Mouse (Mus musculus) lung, postnatal 0 days (tissue): ENCODE data around the gene Stx7. TPM values are rescaled to one million over a fixed set of nuclear protein-coding genes. Genes with fewer than 3 reads are reported as not detected.

ENCODE experiments used
- ATAC-seq: fragments of 200-750 bp; cut with Nextera tagmentation; 2 replicates; pipeline ENCODE4 v1.8.0; 2017; ENCODE audit warnings: moderate library complexity
- DNase-seq: peaks from one replicate; pipeline ENCODE4 v3.0.0-alpha.2; 2016; ENCODE audit warnings: low spot score
- H3K27ac ChIP-seq: fragments of 300-500 bp; sonication (generic); 2 replicates; pipeline ENCODE4 v1.5.1; 2014; ENCODE audit warnings: antibody characterized with exemption, mild to moderate bottlenecking, low read length, mixed read lengths
- H3K27me3 ChIP-seq: fragments of 300-500 bp; sonication (generic); replicated peaks from 2 replicates; pipeline ENCODE4 v1.6.1; 2014; ENCODE audit warnings: low read length, mixed read lengths; ENCODE audit not compliant: insufficient read depth
- H3K36me3 ChIP-seq: fragments of 300-500 bp; sonication (generic); 2 replicates; pipeline ENCODE4 v1.6.1; 2014; ENCODE audit warnings: low read length, mixed read lengths; ENCODE audit not compliant: insufficient read depth
- H3K4me1 ChIP-seq: fragments of 300-500 bp; sonication (generic); 2 replicates; pipeline ENCODE4 v1.6.1; 2014; ENCODE audit warnings: antibody characterized with exemption, low read depth, low read length, mixed read lengths; ENCODE audit not compliant: insufficient read depth
- H3K4me2 ChIP-seq: fragments of 300-500 bp; sonication (generic); replicated peaks from 2 replicates; pipeline ENCODE4 v1.6.1; 2014; ENCODE audit warnings: low read depth, mild to moderate bottlenecking, low read length, moderate library complexity, mixed read lengths
- H3K4me3 ChIP-seq: fragments of 300-500 bp; sonication (generic); 2 replicates; pipeline ENCODE4 v1.5.1; 2014; ENCODE audit warnings: low read depth, low read length
- H3K9ac ChIP-seq: fragments of 300-500 bp; sonication (generic); replicated peaks from 2 replicates; pipeline ENCODE4 v1.6.1; 2014; ENCODE audit warnings: low read depth, mild to moderate bottlenecking
- H3K9me3 ChIP-seq: fragments of 300-500 bp; sonication (generic); 2 replicates; pipeline ENCODE4 v1.6.1; 2016; ENCODE audit warnings: low read length, mixed read lengths
- CTCF ChIP-seq: IDR thresholded peaks from 2 replicates; pipeline ENCODE4 v1.5.1; 2016; ENCODE audit warnings: antibody characterized with exemption, mild to moderate bottlenecking
- EP300 ChIP-seq: IDR thresholded peaks from 2 replicates; pipeline ENCODE4 v1.6.1; 2016; ENCODE audit warnings: antibody characterized with exemption, mild to moderate bottlenecking, control low read depth
- WGBS: fragments of 180-500 bp; shearing (Covaris S2); extraction: QIAGEN DNeasy Blood & Tissue Kit; methylation state at CpG from one replicate; pipeline ENCODE4 v1.1.7; 2014; 5-methylcytosine and 5-hydroxymethylcytosine counted together
- polyA plus RNA-seq: library from polyadenylated mRNA; unstranded; fragments of >200 nt; fragmentation: Nextera tagmentation; extraction: Ambion mirVana; gene quantifications from 2 replicates; pipeline ENCODE4 v1.2.1, GENCODE M21; 2015

Stx7 gene
- polyA plus RNA-seq, 1 experiment from 2014 or later: 128 TPM

DNA sequence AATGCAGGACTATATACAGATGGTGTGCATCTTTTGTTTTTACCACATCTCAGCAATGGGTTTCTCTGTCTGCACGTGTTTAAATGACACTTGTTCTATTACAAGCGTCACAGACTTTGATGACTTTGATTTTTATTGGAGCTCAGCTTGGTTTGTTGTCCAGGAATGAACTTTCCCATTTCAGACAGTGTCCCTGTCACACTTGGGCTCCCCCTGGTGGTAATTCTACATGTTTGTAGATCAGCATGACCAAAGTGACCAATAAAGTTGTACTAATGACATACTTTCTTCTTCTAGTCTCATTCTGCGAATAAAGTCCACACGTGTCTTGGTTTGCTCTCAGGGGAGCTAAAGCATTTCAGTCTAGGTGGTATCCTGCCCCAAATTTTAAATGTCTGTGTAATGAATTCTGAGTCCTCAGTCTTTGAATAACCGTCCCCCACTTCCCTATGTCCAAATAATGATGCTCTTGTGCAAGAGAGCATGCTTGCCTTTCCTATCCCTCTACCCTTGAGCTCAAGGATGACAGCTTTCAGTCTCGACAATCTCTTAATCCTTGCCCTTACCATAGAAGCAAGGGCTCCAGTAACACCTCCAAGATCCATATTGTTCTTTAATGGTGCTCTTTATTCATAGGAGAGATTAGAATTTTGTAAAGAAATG is 37.9 kb upstream of the Stx7 start:
- H3K27me3 ChIP-seq: no peaks in the 10 kb centered on the region
- no peak overlapping the region for H3K4me3 ChIP-seq
- H3K4me1 ChIP-seq: no peaks in the 10 kb centered on the region
- TF ChIP-seq EP300 (no peak), CTCF (peak; percentile 84)
- H3K9ac ChIP-seq: no peak overlapping the region
- peak; percentile 80 for DNase-seq
- 42% methylated on average over 6 of the region's 6 CpGs for WGBS
- H3K27ac ChIP-seq: no peak overlapping the region
- no peaks in the 10 kb centered on the region for H3K9me3 ChIP-seq
- H3K36me3 ChIP-seq: no peaks in the 10 kb centered on the region
- no peak for ATAC-seq
- no peak overlapping the region for H3K4me2 ChIP-seq

DNA sequence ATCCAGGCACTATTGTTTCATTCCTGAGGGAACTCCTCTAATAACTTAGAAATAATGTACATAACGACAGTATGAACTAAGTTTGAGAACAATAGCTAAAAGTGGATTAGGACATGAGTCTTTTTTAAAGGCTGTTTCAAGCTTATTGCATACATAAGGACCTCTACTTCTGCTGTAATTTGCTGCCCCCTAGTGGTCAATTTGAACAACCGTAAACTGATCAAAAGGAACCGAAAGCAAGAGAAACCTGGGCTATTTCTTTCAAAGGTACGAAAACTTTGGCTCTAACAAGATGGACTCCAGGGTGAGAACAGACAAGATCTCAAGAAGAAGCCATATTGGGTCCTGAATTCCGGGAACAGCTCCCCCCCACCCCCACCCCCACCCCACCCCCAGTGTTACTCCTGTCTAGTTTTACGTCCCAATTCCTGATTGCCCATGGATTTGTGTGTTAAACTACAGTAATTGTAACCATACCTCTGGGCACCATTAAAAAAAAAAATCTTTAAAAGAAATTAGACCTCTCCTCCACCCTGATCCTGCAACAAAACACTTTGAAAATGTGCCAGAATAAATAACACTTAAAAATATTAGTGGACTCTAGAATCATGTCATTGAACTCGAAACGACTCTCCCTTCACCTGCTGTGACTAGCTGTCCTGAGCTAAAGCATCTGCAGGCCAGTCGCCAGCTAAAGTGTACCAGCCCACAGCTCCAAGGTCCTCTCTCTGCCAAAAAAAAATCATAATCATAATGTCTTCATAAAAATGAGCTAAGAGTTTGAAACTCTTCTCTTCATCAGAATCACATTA is 17.4 kb upstream of the Stx7 start:
- peak; percentile 72 for ATAC-seq
- DNase-seq: peak; percentile 96
- Histone ChIP-seq H3K4me1 (no peaks in the 10 kb centered on the region; the same call in 1 of the 2 replicates), H3K27ac (peak overlapping the region; percentile 58), H3K36me3 (no peaks in the 10 kb centered on the region), H3K4me3 (peak overlapping the region; percentile 31), H3K9me3 (no peaks in the 10 kb centered on the region), H3K9ac (no peak overlapping the region; the same call in 1 of the 2 replicates), H3K4me2 (peak overlapping the region; percentile 47), H3K27me3 (no peaks in the 10 kb centered on the region)
- WGBS: 16% methylated on average over 9 of the region's 9 CpGs
- TF ChIP-seq CTCF (peak; percentile 84), EP300 (no peak)

DNA sequence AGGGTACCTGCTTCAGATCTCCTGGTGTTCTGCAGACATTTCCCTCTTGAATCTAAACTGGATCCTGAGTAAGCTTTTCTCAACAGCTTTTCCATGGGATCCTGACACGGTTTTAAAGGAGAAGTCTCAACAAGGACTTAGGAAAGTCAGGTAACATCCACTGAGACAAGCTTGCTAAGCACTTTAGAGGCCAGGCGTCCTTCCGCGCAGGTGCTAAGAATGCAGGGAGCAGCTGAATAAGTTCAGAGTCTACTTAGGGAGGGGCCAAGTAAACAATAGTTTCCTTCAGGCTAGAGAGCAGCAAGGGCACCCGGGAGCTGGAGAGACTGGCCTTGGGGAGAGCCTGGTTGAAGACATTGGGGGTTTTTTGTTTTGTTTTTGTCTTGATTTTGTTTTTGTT is 16.8 kb upstream of the Stx7 start:
- DNase-seq: peak; percentile 90
- H3K9me3 ChIP-seq: no peaks in the 10 kb centered on the region
- WGBS: 14% methylated on average over 5 of the region's 5 CpGs
- no peaks in the 10 kb centered on the region for H3K36me3 ChIP-seq
- no peaks in the 10 kb centered on the region; the same call in 1 of the 2 replicates for H3K4me1 ChIP-seq
- no peaks in the 10 kb centered on the region for H3K27me3 ChIP-seq
- ATAC-seq: peak; percentile 89
- TF ChIP-seq EP300: peak; percentile 13; the same call in 1 of the 2 replicates
- no peak for TF ChIP-seq CTCF
- H3K27ac ChIP-seq: peak overlapping the region; percentile 58
- H3K4me3 ChIP-seq: no peak overlapping the region
- H3K9ac ChIP-seq: no peak overlapping the region
- peak overlapping the region; percentile 47 for H3K4me2 ChIP-seq

DNA sequence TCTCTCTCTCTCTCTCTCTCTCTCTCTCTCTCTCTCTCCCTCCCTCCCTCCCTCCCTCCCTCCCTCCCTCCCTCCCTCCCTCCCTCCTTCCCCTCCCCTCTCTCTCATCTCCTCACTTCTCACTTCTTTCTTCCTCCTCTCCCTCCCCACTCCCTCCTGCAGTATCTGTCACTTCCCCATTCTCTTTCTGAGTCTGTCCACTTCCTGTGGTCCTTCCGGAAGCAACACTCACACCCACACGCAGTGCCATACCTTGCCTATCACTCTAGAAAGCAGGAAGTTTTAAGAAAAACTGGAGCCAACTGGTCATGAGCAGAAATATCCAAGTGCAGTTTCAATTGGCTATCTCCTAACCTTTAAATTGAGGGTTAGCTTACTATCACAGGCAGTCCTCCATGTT is 16.0 kb upstream of the Stx7 start:
- no peaks in the 10 kb centered on the region for H3K9me3 ChIP-seq
- DNase-seq (peak; percentile 37), ATAC-seq (no peak)
- no peak overlapping the region for H3K9ac ChIP-seq
- WGBS: 9% methylated on average over 2 of the region's 2 CpGs
- TF ChIP-seq EP300: no peak
- H3K4me3 ChIP-seq: no peak overlapping the region
- H3K4me1 ChIP-seq: no peaks in the 10 kb centered on the region; the same call in 1 of the 2 replicates
- no peaks in the 10 kb centered on the region for H3K27me3 ChIP-seq
- no peaks in the 10 kb centered on the region for H3K36me3 ChIP-seq
- H3K27ac ChIP-seq: peak overlapping the region; percentile 58
- H3K4me2 ChIP-seq: no peak overlapping the region

DNA sequence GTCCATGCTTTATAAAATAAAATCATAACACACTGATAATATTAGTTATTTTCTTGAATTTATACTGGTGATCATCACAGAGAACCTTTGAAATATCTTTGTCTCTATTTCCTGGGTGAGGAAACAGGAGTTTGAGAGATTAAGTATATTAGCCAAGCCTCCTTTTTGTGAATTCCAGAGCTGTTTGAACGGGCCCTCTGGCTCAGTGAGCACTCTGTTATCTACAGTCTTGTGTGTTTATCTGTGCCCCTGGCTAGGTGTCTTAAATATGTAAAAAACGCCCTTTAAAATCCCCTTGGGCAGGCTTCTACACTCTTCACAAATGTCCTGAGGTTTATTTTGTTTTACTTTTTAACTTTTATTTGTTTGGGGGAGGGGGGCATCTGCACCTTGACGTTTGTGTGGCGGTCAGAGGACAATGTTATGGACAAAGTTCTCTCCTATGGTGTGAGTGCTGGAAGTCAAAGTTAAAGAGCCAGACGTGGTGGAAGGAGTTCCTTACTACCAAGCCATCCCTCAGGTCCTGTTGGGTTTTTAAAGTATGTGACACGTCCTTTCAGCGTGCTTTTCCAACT is 14.9 kb upstream of the Stx7 start:
- peak overlapping the region; percentile 74 for H3K27ac ChIP-seq
- peak; percentile 51; the same call in 1 of the 2 replicates for ATAC-seq

DNA sequence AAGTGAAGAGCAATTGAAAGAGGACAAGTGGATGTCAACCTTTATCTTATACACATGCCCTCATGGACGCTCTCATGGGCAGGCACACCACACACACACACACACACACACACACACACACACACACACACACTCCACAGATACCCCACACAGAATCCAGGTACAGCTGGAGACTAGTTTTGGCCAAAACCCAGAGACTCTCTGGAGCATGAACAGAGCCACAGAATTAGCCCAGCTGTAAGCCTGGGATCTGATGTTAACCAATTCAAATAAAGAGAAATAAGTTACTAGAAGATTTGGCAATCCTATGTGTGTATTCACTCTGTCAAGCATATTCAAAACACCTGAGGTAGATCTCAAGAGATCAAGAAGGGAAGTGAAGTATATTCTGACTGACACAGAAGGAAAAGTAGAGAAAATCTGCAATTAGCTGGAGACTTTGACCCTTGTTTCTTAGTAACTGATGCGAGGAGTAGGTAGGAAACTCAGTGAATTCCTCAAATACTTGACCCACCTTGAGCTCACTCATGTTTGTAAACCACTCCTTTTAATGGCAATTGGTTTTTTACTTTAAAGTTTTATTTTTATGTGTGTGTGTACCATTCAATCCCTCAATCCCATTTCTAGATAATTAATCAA is 10.4 kb upstream of the Stx7 start:
- H3K27ac ChIP-seq: no peak overlapping the region

More for the DNA sequence above, 14.9 kb upstream of the Stx7 start:
- no peaks in the 10 kb centered on the region; the same call in 1 of the 2 replicates for H3K4me1 ChIP-seq
- H3K36me3 ChIP-seq: no peaks in the 10 kb centered on the region
- TF ChIP-seq CTCF: no peak
- peak; percentile 56 for TF ChIP-seq EP300
- no peaks in the 10 kb centered on the region for H3K27me3 ChIP-seq
- WGBS: 29% methylated on average over 7 of the region's 7 CpGs
- H3K4me3 ChIP-seq: no peak overlapping the region
- H3K4me2 ChIP-seq: no peak overlapping the region
- DNase-seq: peak; percentile 49
- H3K9ac ChIP-seq: no peak overlapping the region
- no peaks in the 10 kb centered on the region for H3K9me3 ChIP-seq

More for the DNA sequence above, 10.4 kb upstream of the Stx7 start:
- Histone ChIP-seq H3K4me3 (no peak overlapping the region), H3K36me3 (no peaks in the 10 kb centered on the region), H3K27me3 (no peaks in the 10 kb centered on the region), H3K9me3 (no peaks in the 10 kb centered on the region), H3K4me1 (no peaks in the 10 kb centered on the region), H3K9ac (no peak overlapping the region), H3K4me2 (no peak overlapping the region)
- peak; percentile 74 for DNase-seq
- 47% methylated on average over 2 of the region's 2 CpGs for WGBS
- ATAC-seq: peak; percentile 61
- TF ChIP-seq CTCF (no peak), EP300 (peak; percentile 26; the same call in 1 of the 2 replicates)
